Mouse (Mus musculus): Measurements from ENCODE around the gene Pcyt1a. TPM values are rescaled to one million over a fixed set of nuclear protein-coding genes. Genes with fewer than 3 reads are reported as not detected.

Pcyt1a gene
- total RNA-seq (2021): 10 to 100 TPM; 40.0 to 41.8 TPM
- long read RNA-seq, experiment 1, full-length matches to known transcripts: 10 of 23 reads
- long read RNA-seq, experiment 1, partial matches to known transcripts: 4 of 23 reads
- long read RNA-seq, experiment 1, other reads (novel, unspliced or antisense): 9 of 23 reads
- long read RNA-seq, experiment 2, full-length matches to known transcripts: 6 of 14 reads
- long read RNA-seq, experiment 2, partial matches to known transcripts: 2 of 14 reads
- long read RNA-seq, experiment 2, other reads (novel, unspliced or antisense): 6 of 14 reads

GRCm38 (mm10) chr16:32430474-32431046 is at the start of gene Pcyt1a:
Gene Pcyt1a (plus strand): TSS chr16:32430921.
- peak; percentile 89 to 91 for DNase-seq (ENCODE audit: low spot score in 2 of 2)
- intact Hi-C loops (cut with DNase I): no loop called here

DNA sequence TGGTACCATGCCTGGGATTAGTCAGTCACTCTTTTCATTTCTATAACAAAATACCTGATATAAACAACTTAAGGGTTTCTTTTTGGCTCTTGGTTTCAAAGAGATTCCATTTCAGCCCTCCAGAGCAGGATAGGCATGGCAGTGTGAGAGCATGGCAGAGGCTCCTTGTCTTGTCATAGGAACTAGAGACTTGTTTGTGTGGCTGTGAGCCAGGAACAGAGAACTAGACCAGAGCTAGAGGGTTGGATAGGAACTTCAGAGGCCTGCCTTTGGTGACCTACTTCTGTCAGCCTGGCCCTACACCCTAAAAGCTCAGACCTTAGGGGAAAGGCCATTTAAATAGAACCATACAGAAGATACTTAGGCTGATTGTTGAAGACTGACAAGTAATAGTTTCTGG is 47.8 kb upstream of the Pcyt1a start:
- intact Hi-C loops (cut with DNase I): no loop called here
- no peak for DNase-seq (ENCODE audit: low spot score in 2 of 2)

- intact Hi-C loops (cut with DNase I): no loop called here
- no peak for DNase-seq (ENCODE audit: low spot score in 2 of 2)
Measured at GRCm38 (mm10) chr16:32384885-32385284, 45.8 kb upstream of the Pcyt1a start.

- intact Hi-C loops (cut with DNase I): no loop called here
- peak in 1 of 2 experiments; percentile 4 for DNase-seq (ENCODE audit: low spot score in 2 of 2)
Measured at GRCm38 (mm10) chr16:32386826-32387225, 43.9 kb upstream of the Pcyt1a start.

GRCm38 (mm10) chr16:32389049-32389448 is 41.7 kb upstream of the Pcyt1a start:
- no peak for DNase-seq (ENCODE audit: low spot score in 2 of 2)
- intact Hi-C loops (cut with DNase I): no loop called here

GRCm38 (mm10) chr16:32389841-32390240 is 40.9 kb upstream of the Pcyt1a start:
- no peak for DNase-seq (ENCODE audit: low spot score in 2 of 2)
- intact Hi-C loops (cut with DNase I): no loop called here

- DNase-seq (ENCODE audit: low spot score in 2 of 2): no peak
Measured at GRCm38 (mm10) chr16:32390882-32391281, 39.8 kb upstream of the Pcyt1a start.

GRCm38 (mm10) chr16:32395679-32396540 is 34.8 kb upstream of the Pcyt1a start:
- DNase-seq (ENCODE audit: low spot score in 2 of 2): no peak
- intact Hi-C loops (cut with DNase I): no loop called here

More at GRCm38 (mm10) chr16:32390882-32391281, 39.8 kb upstream of the Pcyt1a start:
- intact Hi-C loops (cut with DNase I): no loop called here

GRCm38 (mm10) chr16:32396541-32396835 is 34.2 kb upstream of the Pcyt1a start:
- intact Hi-C loops (cut with DNase I): no loop called here
- no peak for DNase-seq (ENCODE audit: low spot score in 2 of 2)

GRCm38 (mm10) chr16:32398206-32398605 is 32.5 kb upstream of the Pcyt1a start:
- no peak for DNase-seq (ENCODE audit: low spot score in 2 of 2)
- intact Hi-C loops (cut with DNase I): no loop called here

GRCm38 (mm10) chr16:32400267-32400666 is 30.5 kb upstream of the Pcyt1a start, which contains the start of gene Tm4sf19:
Gene Tm4sf19 (plus strand): TSS chr16:32400506.
- no peak for DNase-seq (ENCODE audit: low spot score in 2 of 2)
- intact Hi-C loops (cut with DNase I): no loop called here

DNA sequence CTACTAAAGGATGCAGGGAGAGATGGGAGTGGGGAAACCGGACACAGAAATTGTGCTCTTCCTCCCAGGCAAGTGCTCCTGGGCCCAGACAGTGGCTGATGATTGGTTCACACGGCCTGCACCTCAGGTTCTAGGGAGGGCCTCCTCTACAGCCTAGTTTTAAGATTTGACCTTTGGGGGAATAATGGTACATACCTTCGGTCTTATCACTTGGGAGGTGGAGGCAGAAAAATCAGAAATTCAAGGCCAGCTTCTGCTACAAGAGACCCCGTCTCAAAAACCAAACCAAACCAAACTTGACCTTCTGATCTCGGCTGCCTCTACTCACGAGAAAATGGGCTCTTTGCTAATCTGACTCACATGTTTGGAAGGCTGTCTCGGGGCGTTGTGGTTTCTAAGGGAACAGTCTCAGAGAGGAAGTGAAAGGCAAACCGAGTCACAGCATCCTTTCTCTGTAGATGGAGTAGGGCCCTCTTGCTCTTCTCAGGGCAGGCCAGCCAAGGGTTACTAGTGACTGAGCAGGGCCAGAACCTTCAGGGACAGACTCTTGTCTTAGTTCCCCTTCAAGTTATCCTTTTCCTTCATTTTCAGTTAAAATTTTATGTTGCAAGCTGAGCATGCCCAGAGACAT is 29.3 kb upstream of the Pcyt1a start:
- intact Hi-C loops (cut with DNase I): no loop called here
- DNase-seq (ENCODE audit: low spot score in 2 of 2): no peak

DNA sequence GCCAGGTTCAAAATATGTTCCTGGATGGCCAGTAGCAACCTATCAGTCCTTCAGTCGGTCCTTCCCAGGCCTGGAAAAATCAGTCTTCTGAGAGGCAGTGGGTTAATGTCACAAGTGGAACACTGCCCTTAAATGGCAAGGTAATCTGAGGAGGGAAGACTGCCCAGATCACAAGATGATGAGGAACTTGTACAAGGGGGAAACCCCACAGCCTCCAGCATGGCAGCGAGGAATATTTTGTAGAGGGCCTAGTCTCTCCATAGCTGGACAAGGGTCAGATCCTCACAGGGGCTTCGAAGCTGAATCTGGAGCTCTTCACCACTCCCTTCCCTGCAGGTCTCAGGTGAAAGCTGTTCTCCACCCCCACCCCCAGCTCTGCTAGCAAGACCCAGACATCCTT is 27.9 kb upstream of the Pcyt1a start:
- no peak for DNase-seq (ENCODE audit: low spot score in 2 of 2)

GRCm38 (mm10) chr16:32405716-32406115 is 25.0 kb upstream of the Pcyt1a start:
- intact Hi-C loops (cut with DNase I): no loop called here
- DNase-seq (ENCODE audit: low spot score in 2 of 2): no peak

More for the DNA sequence above, 27.9 kb upstream of the Pcyt1a start:
- intact Hi-C loops (cut with DNase I): no loop called here

DNA sequence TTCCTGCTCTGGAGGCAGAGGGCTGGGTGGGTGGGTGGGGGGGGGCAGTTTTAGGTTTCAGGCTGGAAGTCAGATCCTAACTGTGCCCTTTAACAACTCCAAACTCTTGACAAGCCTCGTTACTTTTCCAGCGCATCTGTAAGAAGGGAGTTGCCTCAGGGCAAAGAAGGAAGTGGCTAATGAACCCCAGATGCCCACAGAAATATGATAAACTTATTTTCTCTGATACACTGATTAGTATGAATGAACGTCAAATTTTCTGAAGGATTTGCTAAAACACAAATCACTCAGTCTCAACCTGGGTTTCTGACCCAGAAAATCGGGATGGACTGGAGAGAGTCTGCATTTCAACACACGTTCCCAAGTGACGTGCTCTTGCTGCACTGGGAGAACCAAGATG is 24.1 kb upstream of the Pcyt1a start:
- no peak for DNase-seq (ENCODE audit: low spot score in 2 of 2)
- intact Hi-C loops (cut with DNase I): no loop called here

- no peak for DNase-seq (ENCODE audit: low spot score in 2 of 2)
- intact Hi-C loops (cut with DNase I): no loop called here
Measured at GRCm38 (mm10) chr16:32407730-32408129, 23.0 kb upstream of the Pcyt1a start.

- DNase-seq (ENCODE audit: low spot score in 2 of 2): no peak
- intact Hi-C loops (cut with DNase I): no loop called here
Measured at GRCm38 (mm10) chr16:32417457-32417856, 13.3 kb upstream of the Pcyt1a start.

GRCm38 (mm10) chr16:32419517-32420483 is 10.9 kb upstream of the Pcyt1a start, which contains the start of gene Tctex1d2:
Gene Tctex1d2 (plus strand): TSS chr16:32419702.
- intact Hi-C loops (cut with DNase I): no loop called here
- peak; percentile 94 to 97 for DNase-seq (ENCODE audit: low spot score in 2 of 2)

GRCm38 (mm10) chr16:32427506-32427905 is 3.2 kb upstream of the Pcyt1a start:
- intact Hi-C loops (cut with DNase I): no loop called here
- DNase-seq (ENCODE audit: low spot score in 2 of 2): no peak
